Mouse (Mus musculus) kidney, adult 2 months (tissue): Measurements from ENCODE around the gene Wdr24.

ENCODE experiments used
- CTCF ChIP-seq: fragments of 200-500 bp; conservative IDR thresholded peaks from 2 replicates; pipeline ENCODE4 v1.5.1; 2011; ENCODE audit warnings: low read depth, mild to moderate bottlenecking, control low read depth, low read length, moderate library complexity, mixed read lengths; ENCODE audit not compliant: insufficient read depth, insufficient read length
- POLR2A ChIP-seq: fragments of 200-500 bp; IDR thresholded peaks from one replicate; pipeline ENCODE4 v1.6.1; 2011; ENCODE audit warnings: low read depth, low read length, control low read depth

- TF ChIP-seq CTCF (no peak), POLR2A (no peak)
Measured at GRCm38 (mm10) chr17:25834595-25835222, 11.3 kb downstream of the Wdr24 start.
